Mouse (Mus musculus) cerebellum, adult 11-12 months (tissue): Measurements from ENCODE around the gene Gm382.

Experiments
- DNase-seq: peaks from one replicate; pipeline ENCODE4 v3.0.0; 2022

Gene Gm382

DNA sequence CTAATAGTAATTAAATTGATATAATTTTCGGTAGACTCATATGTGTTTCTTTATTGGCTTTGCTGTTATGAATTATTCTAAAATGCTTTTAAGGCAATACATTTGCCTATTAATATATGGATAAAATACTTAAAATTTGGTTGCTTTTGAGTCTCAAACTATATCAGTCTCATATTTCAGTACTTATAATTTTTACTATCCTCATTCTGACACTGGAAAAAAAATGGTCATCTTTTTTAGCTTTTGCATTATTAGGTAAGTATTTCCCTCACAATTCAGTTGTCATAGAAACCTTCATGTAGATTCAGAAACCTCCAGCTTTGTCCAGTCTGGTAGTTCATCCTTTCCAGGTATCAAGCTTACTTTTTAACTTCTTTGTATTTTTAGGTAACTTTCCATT lies at the start of gene Gm382:
Gm382 (plus strand) TSS at position 301 of the 400 bp plus-strand sequence.
- no peak for DNase-seq

DNA sequence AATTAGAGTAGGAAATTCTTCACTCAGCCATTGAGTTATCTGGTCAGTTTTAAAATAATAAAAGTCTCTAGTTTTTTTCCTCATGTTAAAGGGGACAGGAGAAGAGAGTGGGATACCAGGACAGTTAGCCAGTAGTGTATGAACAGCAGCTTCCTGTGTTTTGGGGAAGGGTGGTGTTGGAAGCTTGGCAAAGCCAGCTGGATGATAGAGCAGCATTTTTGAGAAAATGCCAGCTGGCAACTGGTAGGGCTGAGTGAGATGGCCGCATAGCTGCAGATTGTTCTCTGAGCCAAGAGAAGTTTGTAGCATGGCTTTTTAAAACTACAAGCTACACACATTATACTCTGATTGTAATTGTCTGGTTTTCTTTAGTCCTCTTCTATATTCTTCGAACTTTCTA lies 30.4 kb downstream of the Gm382 start:
- no peak for DNase-seq

DNA sequence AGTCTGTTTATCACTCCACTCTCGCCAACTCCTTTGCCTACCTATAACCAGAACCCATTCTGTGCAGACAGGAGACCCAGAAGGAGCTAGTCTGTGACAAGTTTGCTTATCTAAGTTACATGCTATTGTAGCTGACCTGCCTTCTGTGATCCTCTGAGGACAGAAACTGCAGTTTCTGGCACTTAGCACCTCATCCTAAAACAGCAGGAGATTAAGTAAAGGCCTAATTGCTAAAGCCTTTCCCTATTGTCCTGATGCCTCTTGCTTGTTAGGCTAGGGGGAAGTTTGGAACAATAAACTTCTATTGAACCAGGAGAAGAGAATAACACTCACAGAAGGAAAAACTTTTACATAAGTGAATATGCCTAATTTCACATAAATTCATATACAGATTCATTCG lies 51.5 kb downstream of the Gm382 start:
- no peak for DNase-seq

DNA sequence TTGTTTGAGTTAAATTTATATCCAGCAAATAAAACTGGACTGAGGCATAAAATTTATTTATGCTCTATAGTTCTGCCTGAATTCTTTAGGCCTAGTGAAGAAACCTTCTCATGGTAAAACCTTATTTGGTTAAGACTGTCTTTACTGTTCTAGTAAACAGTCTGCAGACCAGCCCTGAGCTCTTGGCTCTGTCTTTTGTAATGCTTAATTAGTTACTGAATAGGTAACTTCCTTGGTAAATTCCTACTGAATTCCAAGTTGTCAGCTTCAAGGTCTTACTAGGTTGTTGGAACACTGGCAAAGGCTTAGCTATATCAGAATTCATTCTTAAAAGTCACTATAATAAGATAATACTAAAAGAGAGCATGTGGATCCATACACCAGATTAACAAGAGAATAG lies 53.3 kb downstream of the Gm382 start:
- no peak for DNase-seq

DNA sequence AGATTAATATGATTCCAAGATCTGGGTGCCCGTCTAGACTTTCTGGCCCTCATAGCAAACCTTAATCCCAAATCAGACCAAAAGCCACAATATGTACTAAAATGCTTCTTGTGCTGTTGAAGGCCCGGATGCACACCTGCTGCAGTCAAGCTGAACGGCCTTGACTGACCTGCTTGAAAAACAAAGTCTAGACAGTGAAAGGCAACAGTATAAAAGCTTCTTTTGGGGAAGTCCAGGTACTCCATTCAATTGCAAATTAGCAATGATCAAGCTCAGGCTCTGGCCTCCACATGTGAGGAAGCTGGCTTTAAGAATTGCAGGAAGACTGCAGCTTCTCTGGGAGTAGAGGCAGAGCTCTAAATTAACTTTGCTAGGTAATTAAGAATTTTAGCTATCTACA lies 54.2 kb downstream of the Gm382 start:
- DNase-seq: no peak

DNA sequence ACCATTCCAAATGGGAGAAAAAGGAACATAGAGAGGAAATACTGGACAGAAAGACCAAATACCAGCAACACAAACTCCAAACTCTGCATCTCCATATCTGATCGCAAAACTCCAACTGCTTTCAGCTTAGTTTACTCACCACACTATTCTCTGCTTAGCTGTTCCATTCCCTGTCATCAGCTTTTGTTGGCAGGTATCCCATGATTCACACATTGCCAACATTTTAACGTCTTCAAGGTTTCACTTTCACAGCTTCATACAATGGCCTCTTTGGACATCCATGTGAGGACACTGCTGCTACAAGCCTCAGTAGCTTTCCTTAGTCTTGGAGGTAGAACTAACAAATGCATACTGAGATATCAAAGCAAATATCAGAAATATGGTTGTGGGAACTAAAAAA lies 64.6 kb downstream of the Gm382 start:
- DNase-seq: no peak
